Mouse (Mus musculus) left cerebral cortex, postnatal 14 days (tissue): ENCODE measurements at regions not wholly inside any gene's neighbourhood (a gene's known extent, or its start where the extent isn't known, plus 50 kb on each side); places are given as distances from the start of the nearest gene placed in this dataset.
"Not testable (repeated sequence)": the region's sequence is repeated elsewhere in the genome, so short reads cannot be mapped to it uniquely, and the experiment has no call there.

ENCODE experiments used
- DNase-seq, 2 experiments: peaks; one replicate each; pipeline ENCODE4 v3.0.0; 2021 to 2022; ENCODE audit warnings: low spot score in 2 of 2, mixed read lengths in 1 of 2
- intact Hi-C: fragments of 180-260 bp; cut with DNase I; formaldehyde crosslinking; loops from one replicate; pipeline ENCODE4 v1.15.1; 2025

DNA sequence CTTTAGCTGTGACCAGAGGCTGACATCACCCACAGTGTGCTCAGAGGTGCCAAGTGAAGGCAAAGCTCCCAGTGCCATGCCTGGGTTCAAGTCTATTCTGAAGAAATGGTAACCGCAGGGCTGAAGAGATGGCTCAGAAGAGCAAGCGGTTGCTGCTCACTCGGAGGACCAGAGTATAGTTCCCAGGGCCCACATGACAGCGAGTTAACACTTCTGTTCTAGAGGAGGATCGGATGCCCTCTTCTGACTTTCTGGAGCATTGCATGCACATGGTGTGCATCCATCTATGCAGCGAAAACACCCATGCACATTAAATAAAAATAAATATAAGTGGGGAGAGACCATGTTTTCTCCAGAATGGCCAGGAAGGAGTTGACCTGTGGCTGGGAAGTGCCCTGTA lies 209.5 kb downstream of the Sorl1 start:
- intact Hi-C loops, result no loop called here
- no peak for DNase-seq

GRCm38 (mm10) chr9:41913911-41914310 lies 210.2 kb downstream of the Sorl1 start:
- no peak for DNase-seq
- intact Hi-C loops, result no loop called here

DNA sequence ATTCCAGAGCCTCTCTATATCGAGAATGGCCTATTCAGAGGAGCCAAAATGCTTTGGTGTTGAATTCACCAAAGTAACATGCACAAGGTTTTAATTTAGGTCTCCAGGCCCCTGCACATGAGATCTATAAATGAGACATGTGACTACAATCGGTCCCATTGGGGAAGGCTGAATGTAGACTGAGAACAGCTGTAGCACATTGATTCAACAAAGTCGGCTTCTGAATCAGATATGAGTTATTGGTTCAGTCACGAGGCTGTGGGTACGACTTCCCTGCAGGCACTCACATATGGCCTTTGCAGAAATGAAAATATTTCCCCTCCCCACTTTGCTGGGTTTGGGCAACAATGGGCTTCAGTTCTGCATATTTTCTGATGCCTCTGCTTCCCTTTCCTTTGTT lies 211.6 kb downstream of the Sorl1 start:
- intact Hi-C loops, result no loop called here
- DNase-seq, result no peak

GRCm38 (mm10) chr9:41900606-41900974 lies 223.5 kb downstream of the Sorl1 start:
- intact Hi-C loops, result no loop called here
- DNase-seq, result no peak

GRCm38 (mm10) chr9:41899766-41900605 lies 224.1 kb downstream of the Sorl1 start:
- intact Hi-C loops, result no loop called here
- DNase-seq, result no peak

DNA sequence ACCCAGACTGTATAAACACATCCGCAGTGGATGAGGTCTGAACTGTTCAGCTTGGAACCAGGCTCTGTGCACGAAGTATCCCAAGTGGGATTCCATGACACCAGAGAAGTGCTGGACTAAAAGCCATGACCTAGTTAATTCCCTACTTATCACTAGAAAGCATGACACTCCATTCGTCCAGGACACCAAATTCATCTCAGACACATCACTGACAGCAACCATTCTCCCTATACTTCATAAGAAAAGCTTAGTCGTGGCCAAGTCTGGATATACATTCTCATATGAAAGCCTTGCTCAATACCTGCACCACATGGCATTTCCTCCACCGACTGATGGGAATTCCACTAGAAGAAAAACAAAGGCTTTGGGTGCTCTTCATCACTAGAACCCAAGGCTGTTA lies 229.0 kb downstream of the Sorl1 start:
- no peak for DNase-seq
- intact Hi-C loops, result no loop called here

GRCm38 (mm10) chr9:41892841-41893240 lies 231.3 kb downstream of the Sorl1 start:
- intact Hi-C loops, result no loop called here
- DNase-seq, result no peak

- intact Hi-C loops, result loop anchor here (2.0 kb wide), 1 partner anchor 310 kb away; no protein-coding TSS in a partner anchor
Observed at GRCm38 (mm10) chr9:41891206-41891605, 232.9 kb downstream of the Sorl1 start.

GRCm38 (mm10) chr9:41890273-41891141 lies 233.6 kb downstream of the Sorl1 start:
- intact Hi-C loops, result loop anchor here (2.0 kb wide), 1 partner anchor 310 kb away; no protein-coding TSS in a partner anchor

More at GRCm38 (mm10) chr9:41891206-41891605, 232.9 kb downstream of the Sorl1 start:
- DNase-seq, result peak in 1 of 2 experiments; percentile 31

DNA sequence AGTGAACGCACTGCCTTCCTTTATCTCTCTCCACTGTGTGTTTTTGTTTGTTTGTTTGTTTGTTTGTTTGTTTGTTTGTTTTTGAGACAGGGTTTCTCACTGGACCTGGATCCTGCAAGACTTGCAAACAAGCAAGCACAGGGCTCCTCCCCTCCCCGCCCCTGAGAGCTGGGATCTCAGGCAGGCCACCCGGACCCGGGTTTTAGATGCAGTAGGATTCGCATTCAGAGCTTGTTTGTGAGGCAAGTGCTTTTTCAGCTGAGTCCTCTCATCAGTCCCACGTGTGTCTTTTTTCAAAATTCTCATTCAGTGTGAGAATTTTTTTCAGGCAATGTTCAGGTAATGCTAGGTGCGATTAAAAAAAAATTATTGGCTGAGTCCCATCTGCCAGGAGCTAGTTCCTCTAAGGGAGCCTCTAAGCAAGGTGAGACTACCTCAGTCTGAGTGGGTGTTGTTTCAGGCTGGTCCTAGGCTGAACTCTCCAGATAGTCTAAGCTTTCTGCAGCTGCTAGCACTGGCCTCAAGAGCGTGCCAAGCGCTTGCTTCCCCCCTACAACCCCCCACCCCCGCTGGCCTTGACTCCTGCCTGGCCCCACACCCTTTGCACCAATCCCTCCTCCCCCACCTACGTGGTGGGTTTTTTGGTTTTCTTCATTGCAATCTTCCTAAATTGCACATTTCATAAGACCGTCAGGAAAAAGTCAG lies 234.4 kb downstream of the Sorl1 start:
- DNase-seq, result no peak
- intact Hi-C loops, result loop anchor here (2.0 kb wide), 1 partner anchor 309 kb away; no protein-coding TSS in a partner anchor

More at GRCm38 (mm10) chr9:41890273-41891141, 233.6 kb downstream of the Sorl1 start:
- DNase-seq, result peak; percentile 65 to 74

GRCm38 (mm10) chr9:41888616-41889150 lies 235.4 kb downstream of the Sorl1 start:
- intact Hi-C loops, result no loop called here
- no peak for DNase-seq

GRCm38 (mm10) chr9:41886456-41886855 lies 237.6 kb downstream of the Sorl1 start:
- intact Hi-C loops, DNase-seq: not testable (repeated sequence)

- intact Hi-C loops, result no loop called here
- no peak for DNase-seq
Observed at GRCm38 (mm10) chr9:41880457-41880856, 243.6 kb downstream of the Sorl1 start.

DNA sequence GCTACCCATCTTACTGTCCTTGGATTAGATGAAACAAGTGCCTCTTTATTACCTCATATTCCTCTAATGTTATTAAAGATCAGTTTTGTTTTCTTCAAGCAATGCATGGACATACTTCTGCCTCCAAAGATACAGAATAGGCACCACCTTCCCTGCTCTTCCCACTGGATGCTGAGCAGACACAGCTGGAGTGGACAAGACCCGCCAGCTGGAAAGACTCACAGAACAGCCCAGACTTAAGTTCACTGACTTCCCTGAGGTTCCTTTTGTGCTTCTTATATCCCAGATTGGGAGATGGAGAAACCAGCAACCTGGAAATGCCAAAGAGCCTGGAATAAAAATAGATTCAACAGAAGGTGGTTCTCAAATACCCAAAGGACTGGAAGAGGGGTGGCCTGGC lies 245.0 kb downstream of the Sorl1 start:
- no peak for DNase-seq
- intact Hi-C loops, result no loop called here

GRCm38 (mm10) chr9:41861136-41861535 lies 263.0 kb downstream of the Sorl1 start:
- intact Hi-C loops, result no loop called here
- DNase-seq, result no peak

GRCm38 (mm10) chr9:41860681-41861080 lies 263.4 kb downstream of the Sorl1 start:
- intact Hi-C loops, result no loop called here
- peak; percentile 78 to 81 for DNase-seq

GRCm38 (mm10) chr9:41859780-41860179 lies 264.3 kb downstream of the Sorl1 start:
- intact Hi-C loops, result no loop called here
- no peak for DNase-seq

- intact Hi-C loops, result no loop called here
- no peak for DNase-seq
Observed at GRCm38 (mm10) chr9:41852099-41852498, 272.0 kb downstream of the Sorl1 start.

- no peak for DNase-seq
Observed at GRCm38 (mm10) chr9:41849628-41850326, 274.3 kb downstream of the Sorl1 start.

More at GRCm38 (mm10) chr9:41849628-41850326, 274.3 kb downstream of the Sorl1 start:
- intact Hi-C loops, result no loop called here
